18 mouse cellular contexts compared by ENCODE assay signal in genomic region chr1:166349751-166350150, GRCm38 (mm10). TPM values are rescaled to one million over a fixed set of nuclear protein-coding genes. Genes with fewer than 3 reads are reported as not detected.
DNase-seq lines count a peak whose midpoint lies in the region; ATAC-seq and TF ChIP-seq lines count a peak whose summit lies in the region.
"Had no signal": no experiment of that assay in that cellular context is flagged by ENCODE, and none has a peak within 500 bp of the region (broad histone marks: within the 10 kb centered on the region; RNA-seq: fewer than 3 reads in every experiment).

No protein-coding gene starts in this region.

- H3K4me1 ChIP-seq in CH12.LX (ENCODE audit: control insufficient read depth in 1 of 2, insufficient read depth in 2 of 2), result peaks cover 3 to 21% of the 10 kb centered on the region in 2 experiments
- H3K4me1 ChIP-seq in embryonic facial prominence, embryonic 14.5 days (ENCODE audit: control insufficient read depth, insufficient read depth, low read length), result no peaks in the 10 kb centered on the region
- peaks cover 4% of the 10 kb centered on the region for H3K4me1 ChIP-seq in limb, embryonic 14.5 days (ENCODE audit: control insufficient read depth, insufficient read depth, low read length)
- H3K4me1 ChIP-seq: heart, embryonic 15.5 days; liver, embryonic 12.5 days had no signal

- dilution Hi-C loops in CH12.LX (cut with MboI; ENCODE audit: extremely low pct_ligation_motif_present, extremely low pct_unique_long_range_greater_than_20kb, low sequenced_read_pairs), result no loop called here

- 48% methylated on average over 11 of the region's 11 CpGs for WGBS in embryonic facial prominence, embryonic 14.5 days
- WGBS in limb, embryonic 14.5 days, result 26% methylated on average over 11 of the region's 11 CpGs

- ATAC-seq in embryonic facial prominence, embryonic 14.5 days (ENCODE audit: low read depth), result 0 out of 2 replicates have a peak, but pooled peaks have one; percentile 44
- ATAC-seq in limb, embryonic 14.5 days (ENCODE audit: low FRiP score, low read depth), result peak; percentile 50
- ATAC-seq: liver, embryonic 12.5 days; midbrain, embryonic 13.5 days had no signal

- DNase-seq in 416B (ENCODE audit: low read depth) (peak; percentile 17), CH12.LX (ENCODE audit: extremely low read depth) (no peak)
- DNase-seq in embryonic facial prominence, embryonic 14.5 days (ENCODE audit: low spot score), result peak; percentile 50
- peak; percentile 44 for DNase-seq in limb, embryonic 14.5 days (ENCODE audit: low spot score)
- DNase-seq in natural killer cell, adult 2 months (ENCODE audit: low spot score in 2 of 2), result no peak
- no peak for DNase-seq in layer of hippocampus, adult 9-11 months
- DNase-seq in adrenal gland, postnatal 10 days, result no peak
- DNase-seq: cerebellum, adult 2 months; gastrocnemius, postnatal 25 days; kidney, adult 18-20 months; kidney, postnatal 10 days; lung, adult 2 months; lung, postnatal 4 days had no signal

- no peak overlapping the region for H3K9ac ChIP-seq in CH12.LX (ENCODE audit: insufficient read depth, low read depth)
- no peak overlapping the region for H3K9ac ChIP-seq in embryonic facial prominence, embryonic 14.5 days (ENCODE audit: low read depth, low read length)
- H3K9ac ChIP-seq in limb, embryonic 14.5 days (ENCODE audit: low read depth, low read length, severe bottlenecking), result no peak overlapping the region
- H3K9ac ChIP-seq: forebrain, embryonic 12.5 days; heart, embryonic 15.5 days; liver, embryonic 12.5 days; midbrain, embryonic 13.5 days had no signal

- TF ChIP-seq EP300 in CH12.LX (IDR thresholded peaks at IDR 0.05; ENCODE audit: low read length), result no peak

- no peak for TF ChIP-seq POLR2A in CH12.LX (IDR thresholded peaks at IDR 0.05; ENCODE audit: low read depth, low read length)
- no peak for TF ChIP-seq POLR2A in limb, embryonic 14.5 days (IDR thresholded peaks at IDR 0.05; ENCODE audit: borderline replicate concordance, extremely low read depth, insufficient read depth, insufficient read length)

- H3K27ac ChIP-seq in CH12.LX (ENCODE audit: insufficient read depth, low read depth), result no peak overlapping the region
- no peak overlapping the region for H3K27ac ChIP-seq in embryonic facial prominence, embryonic 14.5 days (replicated peaks; ENCODE audit: low read depth, low read length)
- no peak overlapping the region for H3K27ac ChIP-seq in limb, embryonic 14.5 days (replicated peaks; ENCODE audit: low read depth, low read length)
- H3K27ac ChIP-seq: forebrain, embryonic 12.5 days; heart, embryonic 15.5 days; layer of hippocampus, adult 2 months; liver, embryonic 12.5 days; midbrain, embryonic 13.5 days had no signal

- H3K4me3 ChIP-seq in CH12.LX (replicated peaks in 1 of 3; ENCODE audit: low read depth in 2 of 3, low read length in 2 of 3, poor library complexity in 1 of 3), result no peak overlapping the region
- H3K4me3 ChIP-seq in embryonic facial prominence, embryonic 14.5 days (ENCODE audit: low read depth, low read length), result no peak overlapping the region
- no peak overlapping the region for H3K4me3 ChIP-seq in limb, embryonic 14.5 days (replicated peaks; ENCODE audit: low read length)
- H3K4me3 ChIP-seq: forebrain, embryonic 12.5 days; heart, embryonic 15.5 days; layer of hippocampus, adult 2 months; liver, embryonic 12.5 days; midbrain, embryonic 13.5 days had no signal

- no peak for TF ChIP-seq RAD21 in CH12.LX (IDR thresholded peaks at IDR 0.05; ENCODE audit: low read depth, low read length)

- H3K36me3 ChIP-seq in CH12.LX (replicated peaks in 1 of 2; ENCODE audit: control insufficient read depth in 1 of 2, insufficient read depth in 1 of 2, low read length in 1 of 2), result no peaks in the 10 kb centered on the region
- H3K36me3 ChIP-seq in embryonic facial prominence, embryonic 14.5 days (ENCODE audit: control insufficient read depth, insufficient read depth, low read length), result no peaks in the 10 kb centered on the region
- H3K36me3 ChIP-seq in limb, embryonic 14.5 days (ENCODE audit: control insufficient read depth, insufficient read depth, low read length), result no peaks in the 10 kb centered on the region
- H3K36me3 ChIP-seq: forebrain, embryonic 12.5 days; heart, embryonic 15.5 days; liver, embryonic 12.5 days; midbrain, embryonic 13.5 days had no signal

- no peak overlapping the region for H3K4me2 ChIP-seq in CH12.LX (ENCODE audit: insufficient read depth, low read depth, poor library complexity, severe bottlenecking)
- no peak overlapping the region for H3K4me2 ChIP-seq in embryonic facial prominence, embryonic 14.5 days (ENCODE audit: low read depth, low read length)
- H3K4me2 ChIP-seq in limb, embryonic 14.5 days (replicated peaks; ENCODE audit: low read depth, low read length, severe bottlenecking), result no peak overlapping the region
- H3K4me2 ChIP-seq: forebrain, embryonic 12.5 days; heart, embryonic 15.5 days; liver, embryonic 12.5 days; midbrain, embryonic 13.5 days had no signal

- in situ Hi-C loops in CH12.LX (cut with MboI; ENCODE audit: low pct_ligation_motif_present, low pct_unique_long_range_greater_than_20kb, low sequenced_read_pairs), result no loop called here

- no peaks in the 10 kb centered on the region for H3K27me3 ChIP-seq in CH12.LX (replicated peaks)
- H3K27me3 ChIP-seq in embryonic facial prominence, embryonic 14.5 days (replicated peaks; ENCODE audit: control insufficient read depth, insufficient read depth, low read length), result no peaks in the 10 kb centered on the region
- H3K27me3 ChIP-seq in limb, embryonic 14.5 days (ENCODE audit: control insufficient read depth, insufficient read depth, low read length), result no peaks in the 10 kb centered on the region
- H3K27me3 ChIP-seq: forebrain, embryonic 12.5 days; heart, embryonic 15.5 days; liver, embryonic 12.5 days had no signal

- H3K9me3 ChIP-seq in CH12.LX (replicated peaks; ENCODE audit: low read length), result no peaks in the 10 kb centered on the region
- no peaks in the 10 kb centered on the region for H3K9me3 ChIP-seq in embryonic facial prominence, embryonic 14.5 days (ENCODE audit: control insufficient read depth, low read length)
- H3K9me3 ChIP-seq in limb, embryonic 14.5 days (ENCODE audit: control insufficient read depth, low read length), result no peaks in the 10 kb centered on the region
- H3K9me3 ChIP-seq: forebrain, embryonic 12.5 days; heart, embryonic 15.5 days; liver, embryonic 12.5 days; midbrain, embryonic 13.5 days had no signal

- 0 out of 4 replicates have a peak, but pooled peaks of 1 of the 2 experiments have one; percentile 8 for TF ChIP-seq CTCF in CH12.LX (conservative IDR thresholded peaks at IDR 0.05 in 1 of 2, IDR thresholded peaks at IDR 0.05 in 1 of 2; ENCODE audit: low read depth in 2 of 2, low read length in 2 of 2)

- H3K79me2 ChIP-seq in CH12.LX (replicated peaks; ENCODE audit: control insufficient read depth, extremely low read depth, insufficient read depth, poor library complexity, severe bottlenecking), result no peaks in the 10 kb centered on the region

TF ChIP-seq in CH12.LX, 34 proteins besides CTCF, POLR2A, EP300 and RAD21:
- TF ChIP-seq MXI1 (IDR thresholded peaks at IDR 0.05; ENCODE audit: low read depth, low read length) (no peak), MAFK (IDR thresholded peaks at IDR 0.05; ENCODE audit: insufficient replicate concordance, low read length) (no peak), USF2 (conservative IDR thresholded peaks at IDR 0.05; ENCODE audit: low read depth, low read length) (peak; percentile 66), USF1 (IDR thresholded peaks at IDR 0.05; ENCODE audit: low read depth, low read length) (peak; percentile 48)

RNA-seq across cellular contexts. Expression of gene Tada1, which starts 29.1 kb away (rescaled TPM):
- total RNA-seq in CH12.LX (2012; rRNA removed), result 46.3 and 49.9 TPM in 2 replicates
- 80.1 and 86.0 TPM in 2 replicates for total RNA-seq in CH12.LX (2014; rRNA removed)
- polyA plus RNA-seq in CH12.LX (2012; ENCODE audit: insufficient read length, low read depth), result 49.6 and 59.5 TPM in 2 replicates
- polyA plus RNA-seq in embryonic facial prominence, embryonic 14.5 days (2014; fragmentation: Nextera tagmentation; extraction: Ambion mirVana), result 50.9 and 57.2 TPM in 2 replicates
- polyA plus RNA-seq in limb, embryonic 14.5 days (2012; rRNA removed), result 50.0 and 50.9 TPM in 2 replicates
- 55.5 and 56.6 TPM in 2 replicates for polyA plus RNA-seq in limb, embryonic 14.5 days (2014; fragmentation: Nextera tagmentation; extraction: Ambion mirVana)
- 10 to 100 TPM; 18.4 to 19.1 TPM for total RNA-seq in adrenal gland, postnatal 10 days (2021)

RNA-seq across cellular contexts. Expression of gene Pogk, which starts 59.9 kb away (rescaled TPM):
- total RNA-seq in CH12.LX (2012; rRNA removed) (9.9 and 10.4 TPM in 2 replicates), CH12.LX (2014; rRNA removed) (4.9 TPM in 2 replicates)
- 7.1 and 7.3 TPM in 2 replicates for polyA plus RNA-seq in CH12.LX (2012; ENCODE audit: insufficient read length, low read depth)
- polyA plus RNA-seq in embryonic facial prominence, embryonic 14.5 days (2014; fragmentation: Nextera tagmentation; extraction: Ambion mirVana), result 17.3 and 19.0 TPM in 2 replicates
- 26.8 and 28.4 TPM in 2 replicates for polyA plus RNA-seq in limb, embryonic 14.5 days (2012; rRNA removed)
- 21.7 and 26.2 TPM in 2 replicates for polyA plus RNA-seq in limb, embryonic 14.5 days (2014; fragmentation: Nextera tagmentation; extraction: Ambion mirVana)
- total RNA-seq in adrenal gland, postnatal 10 days (2021), result 10 to 100 TPM; 27.9 to 32.7 TPM

Comparison
In these comparisons a context has a peak if more than half of its experiments do, and no peak if none do; other contexts are left out.
1. DNase-seq: peak in 416B (single experiment), embryonic facial prominence, embryonic 14.5 days (single experiment) and limb, embryonic 14.5 days (single experiment); none in CH12.LX (single experiment), natural killer cell, adult 2 months (0 of 2), layer of hippocampus, adult 9-11 months (single experiment) and adrenal gland, postnatal 10 days (single experiment).